Mouse (Mus musculus): ENCODE measurements around the gene Fgf8.

The Fgf8 gene

GRCm38 (mm10) chr19:45748206-45748605 is 5.5 kb upstream of the Fgf8 start:
- DNase-seq, result no peak

- DNase-seq, result peak; percentile 93
These were observed 4.5 kb upstream of the Fgf8 start for GRCm38 (mm10) chr19:45747028-45747867.

GRCm38 (mm10) chr19:45746153-45747020 is 3.7 kb upstream of the Fgf8 start:
- DNase-seq, result peak; percentile 79

- DNase-seq, result no peak
These were observed 2.8 kb upstream of the Fgf8 start for GRCm38 (mm10) chr19:45745344-45746152.

GRCm38 (mm10) chr19:45743619-45744018 is 904 bp upstream of the Fgf8 start:
- no peak for DNase-seq

GRCm38 (mm10) chr19:45742984-45743575 is 365 bp upstream of the Fgf8 start:
- DNase-seq, result no peak

GRCm38 (mm10) chr19:45741431-45742217 is 1.1 kb downstream of the Fgf8 start:
- no peak for DNase-seq

- no peak for DNase-seq
These were observed 1.9 kb downstream of the Fgf8 start for GRCm38 (mm10) chr19:45740817-45741216.

GRCm38 (mm10) chr19:45740233-45740632 is 2.5 kb downstream of the Fgf8 start:
- DNase-seq, result no peak

GRCm38 (mm10) chr19:45738521-45738920 is 4.2 kb downstream of the Fgf8 start:
- DNase-seq, result no peak

- DNase-seq, result no peak
These were observed 4.8 kb downstream of the Fgf8 start for GRCm38 (mm10) chr19:45737846-45738484.

GRCm38 (mm10) chr19:45737208-45737845 is 5.4 kb downstream of the Fgf8 start:
- no peak for DNase-seq

GRCm38 (mm10) chr19:45736855-45737207 is 5.9 kb downstream of the Fgf8 start:
- DNase-seq, result peak; percentile 66

GRCm38 (mm10) chr19:45736241-45736640 is 6.5 kb downstream of the Fgf8 start:
- DNase-seq, result no peak

- DNase-seq, result no peak
These were observed 8.0 kb downstream of the Fgf8 start for GRCm38 (mm10) chr19:45734762-45735161.

GRCm38 (mm10) chr19:45734191-45734590 is 8.5 kb downstream of the Fgf8 start:
- DNase-seq, result no peak

GRCm38 (mm10) chr19:45733564-45733963 is 9.2 kb downstream of the Fgf8 start:
- DNase-seq, result no peak

- DNase-seq, result no peak
These were observed 11.1 kb downstream of the Fgf8 start for GRCm38 (mm10) chr19:45731658-45732057.

GRCm38 (mm10) chr19:45730042-45730441 is 12.7 kb downstream of the Fgf8 start:
- DNase-seq, result no peak

- no peak for DNase-seq
These were observed 15.5 kb downstream of the Fgf8 start for GRCm38 (mm10) chr19:45727231-45727630.

Measured in lung, postnatal 10 days (tissue).